Mouse (Mus musculus): ENCODE results near the gene Gsap. TPM values are rescaled to one million over a fixed set of nuclear protein-coding genes. Genes with fewer than 3 reads are reported as not detected.

The Gsap gene
- total and polyA plus RNA-seq, 3 experiments: 1.7 to 3.7 (median 3.5) TPM

- peak in 1 of 2 experiments; percentile 28 for DNase-seq
- no peak overlapping the region for H3K9ac ChIP-seq (ENCODE audit: low read depth, low read length)
- no peaks in the 10 kb centered on the region for H3K36me3 ChIP-seq (ENCODE audit: control insufficient read depth, insufficient read depth, low read length)
- WGBS: 52% methylated on average over 3 of the region's 3 CpGs
- no peaks in the 10 kb centered on the region for H3K27me3 ChIP-seq (ENCODE audit: control insufficient read depth, insufficient read depth, low read length)
- no peak overlapping the region for H3K4me3 ChIP-seq
- TF ChIP-seq CTCF (IDR thresholded peaks at IDR 0.05) (no peak), POLR2A (IDR thresholded peaks at IDR 0.05; ENCODE audit: insufficient read depth, low read depth, low read length) (no peak), EP300 (IDR thresholded peaks at IDR 0.05; ENCODE audit: insufficient read depth, low read depth, low read length) (no peak)
- intact Hi-C loops (cut with DNase I): no loop called here
- H3K4me1 ChIP-seq (ENCODE audit: control insufficient read depth, insufficient read depth, low read length): peaks cover 4% of the 10 kb centered on the region; the same call in 1 of the 2 replicates
- H3K27ac ChIP-seq: no peak overlapping the region
- H3K79me2 ChIP-seq (replicated peaks; ENCODE audit: control insufficient read depth, insufficient read depth, low read length): no peaks in the 10 kb centered on the region
Observed at GRCm38 (mm10) chr5:21188435-21188834, 2.4 kb downstream of the Gsap start.

GRCm38 (mm10) chr5:21189036-21189435, 3.0 kb downstream of the Gsap start:
- Histone ChIP-seq H3K9ac (ENCODE audit: low read depth, low read length) (no peak overlapping the region), H3K27me3 (ENCODE audit: control insufficient read depth, insufficient read depth, low read length) (no peaks in the 10 kb centered on the region), H3K4me3 (no peak overlapping the region), H3K4me1 (ENCODE audit: control insufficient read depth, insufficient read depth, low read length) (peaks cover 4% of the 10 kb centered on the region; the same call in 1 of the 2 replicates), H3K79me2 (replicated peaks; ENCODE audit: control insufficient read depth, insufficient read depth, low read length) (no peaks in the 10 kb centered on the region), H3K36me3 (ENCODE audit: control insufficient read depth, insufficient read depth, low read length) (no peaks in the 10 kb centered on the region), H3K27ac (no peak overlapping the region)
- TF ChIP-seq EP300 (IDR thresholded peaks at IDR 0.05; ENCODE audit: insufficient read depth, low read depth, low read length) (no peak), POLR2A (IDR thresholded peaks at IDR 0.05; ENCODE audit: insufficient read depth, low read depth, low read length) (no peak), CTCF (IDR thresholded peaks at IDR 0.05) (no peak)
- 53% methylated on average over 1 of the region's 1 CpGs for WGBS
- no peak for DNase-seq
- intact Hi-C loops (cut with DNase I): no loop called here

GRCm38 (mm10) chr5:21189460-21189859, 3.4 kb downstream of the Gsap start:
- Histone ChIP-seq H3K79me2 (replicated peaks; ENCODE audit: control insufficient read depth, insufficient read depth, low read length) (no peaks in the 10 kb centered on the region), H3K27ac (no peak overlapping the region), H3K36me3 (ENCODE audit: control insufficient read depth, insufficient read depth, low read length) (no peaks in the 10 kb centered on the region), H3K27me3 (ENCODE audit: control insufficient read depth, insufficient read depth, low read length) (no peaks in the 10 kb centered on the region), H3K9ac (ENCODE audit: low read depth, low read length) (no peak overlapping the region), H3K4me1 (ENCODE audit: control insufficient read depth, insufficient read depth, low read length) (peaks cover 4% of the 10 kb centered on the region; the same call in 1 of the 2 replicates), H3K4me3 (no peak overlapping the region)
- no peak for DNase-seq
- TF ChIP-seq CTCF (IDR thresholded peaks at IDR 0.05): no peak
- 94% methylated on average over 3 of the region's 3 CpGs for WGBS
- intact Hi-C loops (cut with DNase I): no loop called here

- Histone ChIP-seq H3K9ac (ENCODE audit: low read depth, low read length) (no peak overlapping the region), H3K27me3 (ENCODE audit: control insufficient read depth, insufficient read depth, low read length) (no peaks in the 10 kb centered on the region), H3K27ac (no peak overlapping the region), H3K4me1 (ENCODE audit: control insufficient read depth, insufficient read depth, low read length) (no peaks in the 10 kb centered on the region), H3K79me2 (replicated peaks; ENCODE audit: control insufficient read depth, insufficient read depth, low read length) (no peaks in the 10 kb centered on the region), H3K4me3 (no peak overlapping the region), H3K36me3 (ENCODE audit: control insufficient read depth, insufficient read depth, low read length) (peaks cover 4% of the 10 kb centered on the region)
- whole genome bisulfite sequencing: 39% methylated on average over 1 of the region's 1 CpGs
- DNase-seq: no peak
- TF ChIP-seq EP300 (IDR thresholded peaks at IDR 0.05; ENCODE audit: insufficient read depth, low read depth, low read length): no peak
- TF ChIP-seq CTCF (IDR thresholded peaks at IDR 0.05): no peak
- no peak for TF ChIP-seq POLR2A (IDR thresholded peaks at IDR 0.05; ENCODE audit: insufficient read depth, low read depth, low read length)
- intact Hi-C loops (cut with DNase I): no loop called here
Observed at GRCm38 (mm10) chr5:21203504-21203903, 17.4 kb downstream of the Gsap start.

- TF ChIP-seq POLR2A (IDR thresholded peaks at IDR 0.05; ENCODE audit: insufficient read depth, low read depth, low read length): no peak
- no peak for TF ChIP-seq CTCF (IDR thresholded peaks at IDR 0.05)
- no peak for TF ChIP-seq EP300 (IDR thresholded peaks at IDR 0.05; ENCODE audit: insufficient read depth, low read depth, low read length)
- no peak overlapping the region for H3K4me3 ChIP-seq
- no peaks in the 10 kb centered on the region for H3K27me3 ChIP-seq (ENCODE audit: control insufficient read depth, insufficient read depth, low read length)
- no peaks in the 10 kb centered on the region for H3K4me1 ChIP-seq (ENCODE audit: control insufficient read depth, insufficient read depth, low read length)
- DNase-seq: no peak
- peaks cover 4% of the 10 kb centered on the region for H3K36me3 ChIP-seq (ENCODE audit: control insufficient read depth, insufficient read depth, low read length)
- H3K79me2 ChIP-seq (replicated peaks; ENCODE audit: control insufficient read depth, insufficient read depth, low read length): no peaks in the 10 kb centered on the region
- WGBS: 93% methylated on average over 3 of the region's 3 CpGs
- intact Hi-C loops (cut with DNase I): no loop called here
- H3K9ac ChIP-seq (ENCODE audit: low read depth, low read length): no peak overlapping the region
- H3K27ac ChIP-seq: no peak overlapping the region
Observed at GRCm38 (mm10) chr5:21204157-21204556, 18.1 kb downstream of the Gsap start.

GRCm38 (mm10) chr5:21206014-21206413, 20.0 kb downstream of the Gsap start:
- no peak overlapping the region for H3K4me3 ChIP-seq
- no peak for TF ChIP-seq POLR2A (IDR thresholded peaks at IDR 0.05; ENCODE audit: insufficient read depth, low read depth, low read length)
- no peak for TF ChIP-seq CTCF (IDR thresholded peaks at IDR 0.05)
- TF ChIP-seq EP300 (IDR thresholded peaks at IDR 0.05; ENCODE audit: insufficient read depth, low read depth, low read length): no peak
- H3K27me3 ChIP-seq (ENCODE audit: control insufficient read depth, insufficient read depth, low read length): no peaks in the 10 kb centered on the region
- intact Hi-C loops (cut with DNase I): no loop called here
- no peak overlapping the region for H3K9ac ChIP-seq (ENCODE audit: low read depth, low read length)
- no peaks in the 10 kb centered on the region for H3K79me2 ChIP-seq (replicated peaks; ENCODE audit: control insufficient read depth, insufficient read depth, low read length)
- H3K36me3 ChIP-seq (ENCODE audit: control insufficient read depth, insufficient read depth, low read length): peaks cover 4% of the 10 kb centered on the region
- no peak overlapping the region for H3K27ac ChIP-seq
- WGBS: 17% methylated on average over 4 of the region's 4 CpGs
- no peak for DNase-seq
- H3K4me1 ChIP-seq (ENCODE audit: control insufficient read depth, insufficient read depth, low read length): peaks cover 2% of the 10 kb centered on the region

Measured in heart, adult 2 months (tissue).